Mouse (Mus musculus) liver, adult (tissue): ENCODE measurements around the gene Gm20807.
"Not testable (repeated sequence)": the region's sequence is repeated elsewhere in the genome, so short reads cannot be mapped to it uniquely, and the experiment has no call there.

Experiments
- GATA4 ChIP-seq: IDR thresholded peaks from 2 replicates; pipeline ENCODE4 v1.6.1; 2014; ENCODE audit warnings: mild to moderate bottlenecking, low read length; ENCODE audit not compliant: insufficient replicate concordance

Gene Gm20807

GRCm38 (mm10) chrY:13042591-13042990, at the start of gene Gm20807:
TSS of gene Gm20807 (plus strand) at chrY:13042891.
- not testable (repeated sequence) for TF ChIP-seq GATA4
